Mouse (Mus musculus) intestine, embryonic 16.5 days (tissue): ENCODE measurements around the gene Gm5485. TPM values are rescaled to one million over a fixed set of nuclear protein-coding genes. Genes with fewer than 3 reads are reported as not detected.
A peak's percentile ranks its signal among the peaks of the same experiment; 100 is the strongest.

ENCODE experiments used
- ATAC-seq: fragments of 200-750 bp; cut with Nextera tagmentation; 2 replicates; pipeline ENCODE4 v1.8.0; 2017; ENCODE audit warnings: moderate TSS enrichment, moderate library complexity
- H3K27ac ChIP-seq: fragments of 300-500 bp; sonication (generic); 2 replicates; pipeline ENCODE4 v1.5.1; 2014; ENCODE audit warnings: mild to moderate bottlenecking, low read length
- H3K27me3 ChIP-seq: fragments of 300-500 bp; sonication (generic); replicated peaks from 2 replicates; pipeline ENCODE4 v1.6.1; 2014; ENCODE audit warnings: low read length, control low read depth, mixed read lengths; ENCODE audit not compliant: control insufficient read depth, insufficient read depth
- H3K36me3 ChIP-seq: fragments of 300-500 bp; sonication (generic); 2 replicates; pipeline ENCODE4 v1.6.1; 2014; ENCODE audit warnings: low read length, control low read depth; ENCODE audit not compliant: control insufficient read depth, insufficient read depth
- H3K4me1 ChIP-seq: fragments of 300-500 bp; sonication (generic); 2 replicates; pipeline ENCODE4 v1.6.1; 2014; ENCODE audit warnings: low read length, control low read depth, mixed read lengths; ENCODE audit not compliant: control insufficient read depth, insufficient read depth
- H3K4me2 ChIP-seq: fragments of 300-500 bp; sonication (generic); 2 replicates; pipeline ENCODE4 v1.6.1; 2014; ENCODE audit warnings: low read depth, low read length, control low read depth
- H3K4me3 ChIP-seq: fragments of 300-500 bp; sonication (generic); 2 replicates; pipeline ENCODE4 v1.5.1; 2014; ENCODE audit warnings: mild to moderate bottlenecking, low read length
- H3K9ac ChIP-seq: fragments of 300-500 bp; sonication (generic); 2 replicates; pipeline ENCODE4 v1.6.1; 2014; ENCODE audit warnings: low read depth, low read length
- H3K9me3 ChIP-seq: fragments of 300-500 bp; sonication (generic); 2 replicates; pipeline ENCODE4 v1.6.1; 2016; ENCODE audit warnings: low read length, control low read depth; ENCODE audit not compliant: control insufficient read depth
- WGBS: fragments of 180-500 bp; shearing (Covaris S2); extraction: QIAGEN DNeasy Blood & Tissue Kit; methylation state at CpG from one replicate; pipeline ENCODE4 v1.1.7; 2014; 5-methylcytosine and 5-hydroxymethylcytosine counted together
- polyA plus RNA-seq: library from polyadenylated mRNA; unstranded; fragments of >200 nt; fragmentation: Nextera tagmentation; extraction: Ambion mirVana; gene quantifications from 2 replicates; pipeline ENCODE4 v1.2.1, GENCODE M21; 2015

The Gm5485 gene
- polyA plus RNA-seq, result 1.4 and 1.8 TPM in 2 replicates

DNA sequence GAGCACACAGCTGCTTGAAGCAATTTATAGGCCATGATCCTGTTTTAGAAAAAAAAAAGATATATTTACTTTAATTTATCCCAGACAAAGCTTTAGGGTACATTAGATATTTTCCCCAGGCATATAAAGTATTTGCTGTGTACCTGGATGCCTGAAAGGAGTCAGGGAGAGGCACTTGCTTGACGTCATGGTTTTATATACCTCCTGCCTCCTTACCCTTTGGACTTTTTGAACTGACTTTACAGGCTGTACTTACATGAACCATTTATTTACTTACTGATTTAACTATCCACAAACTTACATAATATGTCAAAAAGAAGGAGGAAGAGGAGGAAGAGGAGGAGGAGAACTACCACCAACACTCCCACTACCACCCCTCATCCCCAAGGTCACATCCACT, at the start of gene Gm5485:
Gene Gm5485 (minus strand): TSS at position 171 of the 400 bp plus-strand sequence.
- H3K27me3 ChIP-seq, result no peaks in the 10 kb centered on the region
- H3K4me2 ChIP-seq, result no peak within 1 kb of the TSS
- WGBS, result 54% methylated on average over 1 of the region's 1 CpGs
- no peak within 1 kb of the TSS for H3K9ac ChIP-seq
- H3K4me1 ChIP-seq, result peaks cover 10% of the 10 kb centered on the region
- no peak within 1 kb of the TSS for H3K27ac ChIP-seq
- peak; percentile 92 for ATAC-seq
- H3K36me3 ChIP-seq, result no peaks in the 10 kb centered on the region
- no peaks in the 10 kb centered on the region for H3K9me3 ChIP-seq
- H3K4me3 ChIP-seq, result no peak within 1 kb of the TSS

DNA sequence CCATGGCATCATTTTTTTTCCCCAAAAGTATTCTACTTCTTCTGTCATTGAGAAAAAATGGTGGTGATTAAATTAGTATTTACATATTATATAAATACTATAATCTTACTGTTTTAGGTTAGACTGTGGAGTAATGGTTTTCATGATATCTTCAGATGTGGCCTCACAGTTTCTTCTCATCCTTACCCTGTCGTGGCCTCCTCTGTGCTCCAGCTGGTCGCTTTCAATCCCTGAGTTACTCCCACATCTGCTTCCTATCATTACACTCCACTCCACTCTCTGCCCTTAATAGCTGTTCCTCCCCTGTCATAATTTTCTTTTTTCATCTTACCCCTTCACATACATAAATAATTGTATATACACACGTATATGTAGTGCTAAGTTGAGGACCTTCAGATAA, 41.0 kb upstream of the Gm5485 start:
- Histone ChIP-seq H3K36me3 (no peaks in the 10 kb centered on the region), H3K27me3 (no peaks in the 10 kb centered on the region), H3K9me3 (no peaks in the 10 kb centered on the region), H3K4me1 (no peaks in the 10 kb centered on the region), H3K27ac (no peak overlapping the region), H3K4me3 (no peak overlapping the region), H3K9ac (no peak overlapping the region), H3K4me2 (no peak overlapping the region)
- WGBS, result 56% methylated on average over 3 of the region's 3 CpGs
- no peak for ATAC-seq

DNA sequence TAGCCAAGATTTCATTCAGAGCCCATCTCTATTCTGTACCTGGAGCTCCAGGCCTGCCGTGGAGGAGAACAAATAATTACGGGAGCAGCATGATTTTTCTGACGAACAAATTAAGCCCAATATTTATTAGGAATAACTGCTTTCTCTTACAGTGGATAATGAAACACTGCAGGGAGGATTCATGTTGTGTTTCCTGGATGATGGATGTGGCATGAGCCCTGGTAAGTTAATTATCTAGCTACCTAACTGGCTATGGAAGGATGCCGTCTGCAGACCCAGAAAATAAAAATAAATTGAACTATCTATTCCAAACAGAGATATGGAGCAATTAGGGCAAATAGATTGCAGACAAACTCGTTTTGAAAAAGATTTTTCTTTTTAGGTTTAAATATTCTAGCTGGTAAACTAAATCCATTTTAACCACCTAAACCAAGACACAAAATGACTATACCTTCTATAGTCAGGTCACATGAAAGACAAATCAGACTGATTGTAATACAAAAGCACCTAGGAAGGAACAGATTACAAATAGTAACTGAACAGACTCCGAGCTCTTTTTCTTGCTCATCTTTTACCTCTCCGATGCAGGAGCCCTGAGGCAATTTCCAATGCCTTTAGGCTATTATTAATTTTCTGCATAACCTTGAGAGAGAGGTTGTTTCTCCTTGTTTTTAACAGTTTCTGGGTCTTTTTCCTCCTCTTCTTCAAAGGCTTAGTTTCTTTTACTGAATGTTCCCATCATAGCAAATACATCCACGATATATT, 34.1 kb upstream of the Gm5485 start:
- Histone ChIP-seq H3K27ac (no peak overlapping the region), H3K4me2 (no peak overlapping the region), H3K4me3 (no peak overlapping the region), H3K9me3 (no peaks in the 10 kb centered on the region), H3K36me3 (no peaks in the 10 kb centered on the region), H3K27me3 (no peaks in the 10 kb centered on the region), H3K4me1 (no peaks in the 10 kb centered on the region), H3K9ac (no peak overlapping the region)
- WGBS, result 75% methylated on average over 8 of the region's 8 CpGs
- no peak for ATAC-seq

DNA sequence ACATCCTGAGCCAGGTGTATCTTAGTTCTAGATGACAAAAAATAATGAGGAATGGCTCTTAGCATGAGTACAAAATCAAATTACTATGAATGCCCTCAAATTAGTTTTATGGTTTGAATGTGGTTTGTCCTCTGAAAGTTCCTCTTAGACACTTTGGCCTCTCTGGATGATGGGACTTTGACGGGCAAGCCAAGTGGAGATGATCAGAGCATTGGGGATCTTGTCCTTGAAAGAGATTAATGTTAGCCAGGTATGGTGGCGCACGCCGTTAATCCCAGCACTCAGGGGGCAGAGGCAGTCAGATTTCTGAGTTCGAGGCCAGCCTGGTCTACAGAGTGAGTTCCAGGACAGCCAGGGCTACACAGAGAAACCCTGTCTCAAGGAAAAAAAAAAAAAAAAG, 32.4 kb upstream of the Gm5485 start:
- no peak for ATAC-seq
- Histone ChIP-seq H3K9ac (no peak overlapping the region), H3K4me2 (no peak overlapping the region), H3K27ac (no peak overlapping the region), H3K4me1 (no peaks in the 10 kb centered on the region), H3K4me3 (no peak overlapping the region), H3K27me3 (no peaks in the 10 kb centered on the region), H3K36me3 (no peaks in the 10 kb centered on the region), H3K9me3 (no peaks in the 10 kb centered on the region)
- WGBS, result 91% methylated on average over 5 of the region's 5 CpGs

DNA sequence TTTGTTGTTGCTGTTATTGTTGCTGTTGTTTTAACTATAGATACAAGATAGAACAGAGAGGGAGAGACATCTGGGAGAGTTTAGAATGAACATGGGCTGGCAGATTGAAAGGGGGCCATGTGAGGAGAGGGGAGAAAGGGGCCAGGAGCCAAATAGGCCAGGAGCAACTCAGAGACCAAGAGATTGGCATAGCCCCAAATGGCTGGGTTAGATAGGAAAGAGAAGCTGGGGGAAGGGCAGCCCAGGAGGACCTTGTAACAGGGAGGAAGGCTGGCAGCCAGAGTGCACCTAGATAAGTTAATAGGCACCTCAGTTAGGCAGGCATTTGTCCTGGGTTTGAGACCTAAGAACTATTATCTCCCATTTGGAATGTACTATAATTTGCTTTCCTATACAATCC, 25.3 kb upstream of the Gm5485 start:
- H3K4me1 ChIP-seq, result no peaks in the 10 kb centered on the region
- no peak overlapping the region for H3K4me2 ChIP-seq
- ATAC-seq, result no peak
- no peak overlapping the region for H3K4me3 ChIP-seq
- no peak overlapping the region for H3K27ac ChIP-seq
- no peaks in the 10 kb centered on the region for H3K27me3 ChIP-seq
- H3K36me3 ChIP-seq, result no peaks in the 10 kb centered on the region
- no peak overlapping the region for H3K9ac ChIP-seq
- H3K9me3 ChIP-seq, result no peaks in the 10 kb centered on the region

DNA sequence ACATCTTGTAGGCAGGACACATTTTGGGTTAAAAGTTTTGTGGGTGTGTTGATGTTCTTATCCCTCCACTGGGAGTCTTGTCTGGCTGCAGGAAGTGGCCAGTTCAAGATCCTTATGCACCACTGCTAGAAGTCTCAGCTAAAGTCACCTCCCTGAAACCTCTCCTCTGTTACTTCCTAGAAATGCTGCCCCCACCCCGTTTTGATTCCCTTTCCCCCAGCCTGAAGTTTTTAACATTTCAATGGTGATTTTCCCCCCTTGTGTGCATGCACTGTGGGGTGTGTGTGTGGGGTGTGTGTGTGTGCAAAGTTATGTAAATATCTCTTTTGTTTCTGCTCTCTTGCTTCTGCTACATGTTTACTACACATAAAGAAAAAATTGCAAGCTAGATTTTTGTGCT, 23.2 kb upstream of the Gm5485 start:
- no peak overlapping the region for H3K4me3 ChIP-seq
- WGBS, result 14% methylated on average over 1 of the region's 1 CpGs
- no peak for ATAC-seq

DNA sequence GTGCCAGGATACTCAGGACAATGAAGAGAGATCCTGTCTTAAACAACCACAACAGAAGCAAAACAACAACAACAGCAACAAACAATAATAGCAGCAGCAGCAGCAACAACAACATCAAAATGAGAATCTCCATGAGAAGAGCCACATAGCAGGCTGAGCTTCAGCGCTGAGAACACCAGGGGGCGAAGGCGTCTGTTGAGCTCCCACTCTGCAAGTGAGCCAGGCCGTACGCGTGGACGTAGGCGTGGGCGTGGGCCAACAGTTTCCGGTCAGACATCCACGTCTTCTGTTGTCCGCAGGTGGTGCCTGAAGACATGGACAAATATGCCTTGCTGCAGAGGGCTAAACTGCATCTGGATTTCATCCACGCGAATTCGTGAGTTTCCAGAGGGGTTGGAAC, 18.8 kb upstream of the Gm5485 start, which contains the start of gene Morc1:
Gene Morc1 (plus strand): TSS at position 211 of the 400 bp plus-strand sequence.
- H3K9me3 ChIP-seq, result no peaks in the 10 kb centered on the region
- ATAC-seq, result no peak
- H3K36me3 ChIP-seq, result no peaks in the 10 kb centered on the region
- H3K4me1 ChIP-seq, result no peaks in the 10 kb centered on the region
- H3K4me3 ChIP-seq, result no peak within 1 kb of the TSS
- no peak within 1 kb of the TSS for H3K4me2 ChIP-seq
- no peak within 1 kb of the TSS for H3K9ac ChIP-seq
- no peaks in the 10 kb centered on the region for H3K27me3 ChIP-seq
- H3K27ac ChIP-seq, result no peak within 1 kb of the TSS
- 93% methylated on average over 15 of the region's 15 CpGs for WGBS

More for the DNA sequence above, 23.2 kb upstream of the Gm5485 start:
- Histone ChIP-seq H3K36me3 (no peaks in the 10 kb centered on the region), H3K27me3 (no peaks in the 10 kb centered on the region), H3K4me2 (no peak overlapping the region), H3K27ac (no peak overlapping the region), H3K4me1 (no peaks in the 10 kb centered on the region), H3K9me3 (no peaks in the 10 kb centered on the region), H3K9ac (no peak overlapping the region)

DNA sequence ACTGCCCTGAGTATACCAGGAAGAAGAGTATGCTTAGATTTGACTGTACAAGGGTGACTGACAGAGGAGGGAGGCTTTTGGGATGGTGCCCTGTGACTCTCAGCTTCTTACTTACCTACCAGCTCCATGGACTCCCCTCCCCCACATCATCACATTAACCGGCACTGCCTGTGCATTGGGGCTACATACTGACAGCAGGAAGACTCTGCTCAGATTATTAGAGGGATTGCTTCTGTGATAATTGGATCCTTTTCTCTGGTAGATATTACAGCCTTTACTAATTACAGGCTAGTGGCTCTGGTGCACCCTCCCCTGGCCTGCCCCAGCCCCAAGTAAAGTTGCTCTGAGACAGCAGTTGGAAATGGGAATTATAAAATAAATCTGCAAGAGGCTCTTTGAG, 17.2 kb upstream of the Gm5485 start:
- Histone ChIP-seq H3K9ac (no peak overlapping the region), H3K4me3 (no peak overlapping the region), H3K27me3 (no peaks in the 10 kb centered on the region), H3K36me3 (no peaks in the 10 kb centered on the region), H3K27ac (no peak overlapping the region), H3K4me1 (no peaks in the 10 kb centered on the region), H3K4me2 (no peak overlapping the region), H3K9me3 (no peaks in the 10 kb centered on the region)
- ATAC-seq, result no peak
- WGBS, result 69% methylated on average over 1 of the region's 1 CpGs

DNA sequence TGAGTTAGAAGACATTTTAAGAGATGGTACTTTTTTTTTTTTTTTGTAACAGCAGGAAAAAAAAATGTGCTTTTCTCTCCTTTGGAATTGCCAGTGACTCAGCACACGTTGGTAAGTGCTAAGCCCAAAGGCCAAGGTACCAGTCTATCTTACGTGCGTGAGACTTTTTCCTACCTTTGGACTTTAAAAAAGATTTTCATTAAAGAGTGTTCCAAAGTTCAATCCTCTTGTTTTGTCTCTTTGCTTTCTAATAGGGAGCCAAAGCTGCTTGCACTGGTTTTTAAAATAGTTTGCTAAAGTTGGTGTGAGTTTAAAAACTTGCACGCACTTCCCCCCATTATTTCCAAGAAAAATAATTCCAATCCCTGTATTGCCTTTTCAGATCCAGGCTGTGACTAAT, 11.9 kb upstream of the Gm5485 start:
- no peak overlapping the region for H3K4me2 ChIP-seq
- ATAC-seq, result peak; percentile 81
- H3K9ac ChIP-seq, result no peak overlapping the region
- WGBS, result 76% methylated on average over 4 of the region's 4 CpGs
- H3K4me1 ChIP-seq, result no peaks in the 10 kb centered on the region
- no peak overlapping the region for H3K27ac ChIP-seq
- no peak overlapping the region for H3K4me3 ChIP-seq
- H3K27me3 ChIP-seq, result no peaks in the 10 kb centered on the region
- H3K36me3 ChIP-seq, result no peaks in the 10 kb centered on the region
- H3K9me3 ChIP-seq, result no peaks in the 10 kb centered on the region

DNA sequence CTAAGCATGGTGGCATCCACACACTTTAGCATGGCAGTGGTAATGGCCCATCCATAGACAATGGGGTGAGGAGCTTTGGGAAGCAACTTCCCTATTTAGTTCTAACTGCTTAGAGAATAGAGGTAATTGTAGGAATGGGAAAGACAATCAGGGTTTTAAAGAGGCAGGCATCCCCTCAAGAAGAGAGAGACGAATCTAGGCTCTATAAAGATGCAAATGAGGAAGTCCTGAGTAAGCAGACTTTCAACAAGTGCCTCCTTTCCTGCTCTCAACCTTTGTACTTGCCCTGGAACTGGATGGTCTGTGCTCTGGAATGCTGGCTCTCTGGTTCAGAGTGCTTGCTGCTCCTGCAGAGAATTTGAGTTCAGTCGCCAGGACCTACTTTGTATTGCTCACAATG, 10.3 kb upstream of the Gm5485 start:
- ATAC-seq, result peak; percentile 84
- no peaks in the 10 kb centered on the region for H3K4me1 ChIP-seq
- H3K9me3 ChIP-seq, result no peaks in the 10 kb centered on the region
- H3K36me3 ChIP-seq, result no peaks in the 10 kb centered on the region
- no peaks in the 10 kb centered on the region for H3K27me3 ChIP-seq
- no peak overlapping the region for H3K9ac ChIP-seq
- H3K4me3 ChIP-seq, result no peak overlapping the region
- 31% methylated on average over 2 of the region's 2 CpGs for WGBS
- H3K4me2 ChIP-seq, result no peak overlapping the region
- peak overlapping the region; percentile 57 for H3K27ac ChIP-seq
